Mouse (Mus musculus) neutrophil, adult 65 days (primary cell): Measurements from ENCODE around the gene Olfr1274-ps. TPM values are rescaled to one million over a fixed set of nuclear protein-coding genes. Genes with fewer than 3 reads are reported as not detected.

Source experiments
- total RNA-seq: library from RNA; stranded (reverse); gene quantifications from 2 replicates; pipeline ENCODE4 v1.2.4, GENCODE M21; 2023

Olfr1274-ps gene
- not detected in 2 replicates for total RNA-seq

GRCm38 (mm10) chr2:90398633-90399107 is at the start of gene Olfr1274-ps:
Gene Olfr1274-ps, plus strand, starts transcription at chr2:90398683.

Other genes with a start within 250 kb of the Olfr1274-ps start
- gene Olfr1270, start 245.6 kb upstream of the Olfr1274-ps start, total RNA-seq, result not detected in 2 replicates
- 0.20 and 0.63 TPM in 2 replicates for gene Olfr1506, start 174.2 kb upstream of the Olfr1274-ps start, total RNA-seq
- gene Olfr142, start 141.1 kb upstream of the Olfr1274-ps start, total RNA-seq, result not detected in 2 replicates
- not detected in 2 replicates for gene Olfr1271, start 127.7 kb upstream of the Olfr1274-ps start, total RNA-seq
- gene Olfr1272, start 105.8 kb upstream of the Olfr1274-ps start, total RNA-seq, result not detected in 2 replicates
- gene Gm13769, start 76.5 kb upstream of the Olfr1274-ps start, total RNA-seq, result not detected in 2 replicates
- 92.1 and 96.5 TPM in 2 replicates for gene Ptprj, start 182.0 kb downstream of the Olfr1274-ps start, total RNA-seq